Mouse (Mus musculus): ENCODE results near the gene Prdm4. TPM values are rescaled to one million over a fixed set of nuclear protein-coding genes. Genes with fewer than 3 reads are reported as not detected.

Prdm4 gene
- polyA plus RNA-seq, 1 experiment, result 48.5 TPM

DNA sequence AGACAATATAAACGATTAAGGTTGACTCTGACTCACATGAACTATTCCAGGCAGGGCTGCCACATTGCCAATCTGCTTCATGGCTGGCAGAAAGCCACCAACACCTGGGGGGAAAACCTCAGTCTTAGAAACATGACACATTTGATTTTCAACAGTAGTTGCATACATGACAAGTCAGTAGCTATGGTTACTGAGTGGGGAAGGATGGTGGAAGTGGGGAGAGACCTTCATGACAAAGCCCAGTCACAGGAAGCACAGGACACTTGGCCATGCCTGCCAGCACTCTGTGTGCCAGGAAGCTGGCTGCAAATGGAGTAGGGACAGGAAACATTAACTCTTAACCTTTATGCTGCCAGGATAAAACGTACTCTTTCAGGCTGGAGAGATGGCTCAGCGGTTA, 36.5 kb upstream of the Prdm4 start:
- H3K4me3 ChIP-seq (ENCODE audit: control insufficient read depth, low read depth, low read length), result no peak overlapping the region
- no peaks in the 10 kb centered on the region; the same call in 1 of the 2 replicates for H3K36me3 ChIP-seq (ENCODE audit: control insufficient read depth, insufficient read depth, low read length)
- no peaks in the 10 kb centered on the region for H3K4me1 ChIP-seq (ENCODE audit: control insufficient read depth, insufficient read depth, low read length)
- H3K27ac ChIP-seq (ENCODE audit: control insufficient read depth, insufficient read depth, low read depth, low read length), result no peak overlapping the region
- H3K27me3 ChIP-seq (ENCODE audit: control insufficient read depth, insufficient read depth, low read length), result no peaks in the 10 kb centered on the region
- no peak for TF ChIP-seq CTCF (IDR thresholded peaks at IDR 0.05; ENCODE audit: control insufficient read depth, insufficient read depth, insufficient replicate concordance, low read depth, low read length)
- no peak for TF ChIP-seq POLR2A (IDR thresholded peaks at IDR 0.05; ENCODE audit: control insufficient read depth, low read depth, low read length)

DNA sequence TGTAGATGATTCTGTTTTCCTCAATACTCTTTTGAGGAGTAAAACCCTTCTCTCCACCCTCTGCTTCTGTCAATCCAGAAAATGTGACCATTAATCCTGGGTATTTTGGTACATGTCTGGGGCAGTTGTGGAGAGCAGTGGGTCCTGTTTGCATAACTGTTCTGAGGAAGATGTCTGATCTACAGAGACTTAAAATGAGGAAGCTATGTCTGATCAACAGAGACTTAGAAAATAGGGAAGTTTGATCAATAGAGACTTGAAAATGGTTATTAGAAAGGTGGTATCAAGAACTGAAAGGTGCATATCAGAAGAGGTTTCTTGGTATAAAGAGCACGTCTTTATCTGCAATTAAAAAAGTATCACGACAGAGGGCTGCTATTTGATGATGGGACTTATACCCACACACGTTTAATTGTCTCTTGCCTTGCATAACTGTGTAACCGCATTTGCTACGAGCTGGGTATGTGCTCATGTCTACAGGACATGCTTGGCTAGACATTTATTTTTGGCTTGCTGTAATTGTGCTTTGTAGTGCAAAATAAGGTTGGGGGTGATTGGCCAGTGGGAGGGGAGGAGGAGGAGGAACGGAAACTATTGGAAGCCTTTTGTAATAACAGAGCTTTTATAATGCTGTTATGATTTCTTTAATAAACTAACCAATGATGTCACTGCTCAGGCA, 35.0 kb upstream of the Prdm4 start:
- H3K36me3 ChIP-seq (ENCODE audit: control insufficient read depth, insufficient read depth, low read length), result no peaks in the 10 kb centered on the region; the same call in 1 of the 2 replicates

DNA sequence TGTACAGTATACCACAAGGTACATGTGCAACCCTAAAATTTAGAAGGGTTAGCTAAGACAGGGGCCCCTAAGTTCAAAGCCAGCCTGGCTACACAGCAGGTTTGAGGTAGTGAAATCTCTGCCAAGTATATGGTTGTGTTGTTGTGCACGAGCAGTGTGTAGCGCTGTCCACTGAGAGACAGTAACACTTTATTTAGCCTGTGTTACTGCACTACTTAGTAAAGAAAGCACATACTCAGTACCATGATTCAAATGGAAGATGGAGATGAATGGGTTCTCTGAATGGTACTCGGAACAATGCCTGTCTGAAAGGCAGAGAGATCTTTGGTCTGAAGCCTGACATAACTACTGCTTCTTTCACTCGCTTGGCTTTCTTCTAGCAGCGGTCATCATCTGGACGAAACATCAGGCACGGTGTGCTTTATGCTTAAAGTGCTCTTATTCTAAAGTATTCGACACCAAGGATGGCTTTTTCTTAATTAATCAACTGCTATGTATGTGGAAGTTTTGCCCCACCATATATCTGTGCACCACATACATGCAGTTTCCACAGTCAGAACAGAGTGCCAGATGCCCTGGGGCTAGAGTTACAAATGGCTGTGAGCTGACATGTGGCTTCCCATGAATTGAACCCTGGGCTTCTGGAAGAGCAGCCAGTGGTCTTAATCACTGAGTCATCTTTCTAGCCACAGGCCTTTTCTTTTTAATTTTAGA, 31.7 kb upstream of the Prdm4 start:
- H3K4me3 ChIP-seq (ENCODE audit: control insufficient read depth, low read depth, low read length), result no peak overlapping the region
- H3K36me3 ChIP-seq (ENCODE audit: control insufficient read depth, insufficient read depth, low read length), result peaks cover 2% of the 10 kb centered on the region; the same call in 1 of the 2 replicates
- H3K27ac ChIP-seq (ENCODE audit: control insufficient read depth, insufficient read depth, low read depth, low read length), result no peak overlapping the region
- no peaks in the 10 kb centered on the region for H3K4me1 ChIP-seq (ENCODE audit: control insufficient read depth, insufficient read depth, low read length)
- H3K27me3 ChIP-seq (ENCODE audit: control insufficient read depth, insufficient read depth, low read length), result no peaks in the 10 kb centered on the region
- TF ChIP-seq CTCF (IDR thresholded peaks at IDR 0.05; ENCODE audit: control insufficient read depth, insufficient read depth, insufficient replicate concordance, low read depth, low read length), result no peak
- no peak for TF ChIP-seq POLR2A (IDR thresholded peaks at IDR 0.05; ENCODE audit: control insufficient read depth, low read depth, low read length)

More for the DNA sequence above, 35.0 kb upstream of the Prdm4 start:
- no peaks in the 10 kb centered on the region for H3K4me1 ChIP-seq (ENCODE audit: control insufficient read depth, insufficient read depth, low read length)
- H3K27ac ChIP-seq (ENCODE audit: control insufficient read depth, insufficient read depth, low read depth, low read length), result no peak overlapping the region
- TF ChIP-seq CTCF (IDR thresholded peaks at IDR 0.05; ENCODE audit: control insufficient read depth, insufficient read depth, insufficient replicate concordance, low read depth, low read length) (no peak), POLR2A (IDR thresholded peaks at IDR 0.05; ENCODE audit: control insufficient read depth, low read depth, low read length) (no peak)
- no peaks in the 10 kb centered on the region for H3K27me3 ChIP-seq (ENCODE audit: control insufficient read depth, insufficient read depth, low read length)
- no peak overlapping the region; the same call in 1 of the 2 replicates for H3K4me3 ChIP-seq (ENCODE audit: control insufficient read depth, low read depth, low read length)

DNA sequence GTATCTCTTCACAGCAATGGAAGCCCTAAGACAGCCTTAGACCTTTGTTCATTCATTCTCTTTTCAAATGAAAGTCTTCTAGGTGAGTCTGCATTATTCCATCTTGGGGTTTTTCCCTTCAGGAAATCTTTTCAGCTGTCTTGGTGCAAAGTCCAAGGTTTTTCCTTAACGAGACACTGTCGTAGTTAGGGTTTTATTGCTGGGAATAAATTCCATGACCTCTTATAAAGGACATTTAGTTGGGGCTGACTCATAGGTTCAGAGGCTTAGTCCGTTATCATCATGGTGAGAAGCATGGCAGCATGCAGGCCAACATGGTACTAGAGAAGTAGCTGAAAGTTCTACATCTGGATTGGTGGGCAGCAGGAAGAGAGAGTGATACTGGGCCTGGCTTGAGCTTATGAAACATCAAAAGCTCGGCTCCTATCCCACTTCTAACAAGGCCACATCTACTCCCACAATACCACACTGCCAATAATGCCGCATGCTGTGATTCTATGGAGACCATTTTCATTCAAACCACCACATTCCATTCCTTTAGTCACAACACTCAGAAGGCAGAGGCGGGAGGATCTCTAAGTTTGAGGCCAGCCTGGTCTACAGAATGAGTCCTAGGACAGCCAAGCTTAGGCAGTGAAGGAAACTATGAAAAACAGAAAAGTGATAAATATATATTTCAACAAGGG, 19.5 kb upstream of the Prdm4 start:
- peaks cover 2% of the 10 kb centered on the region; the same call in 1 of the 2 replicates for H3K36me3 ChIP-seq (ENCODE audit: control insufficient read depth, insufficient read depth, low read length)
- no peaks in the 10 kb centered on the region for H3K4me1 ChIP-seq (ENCODE audit: control insufficient read depth, insufficient read depth, low read length)
- no peak overlapping the region for H3K4me3 ChIP-seq (ENCODE audit: control insufficient read depth, low read depth, low read length)
- TF ChIP-seq POLR2A (IDR thresholded peaks at IDR 0.05; ENCODE audit: control insufficient read depth, low read depth, low read length), result no peak
- no peak for TF ChIP-seq CTCF (IDR thresholded peaks at IDR 0.05; ENCODE audit: control insufficient read depth, insufficient read depth, insufficient replicate concordance, low read depth, low read length)
- H3K27ac ChIP-seq (ENCODE audit: control insufficient read depth, insufficient read depth, low read depth, low read length), result no peak overlapping the region
- no peaks in the 10 kb centered on the region for H3K27me3 ChIP-seq (ENCODE audit: control insufficient read depth, insufficient read depth, low read length)

DNA sequence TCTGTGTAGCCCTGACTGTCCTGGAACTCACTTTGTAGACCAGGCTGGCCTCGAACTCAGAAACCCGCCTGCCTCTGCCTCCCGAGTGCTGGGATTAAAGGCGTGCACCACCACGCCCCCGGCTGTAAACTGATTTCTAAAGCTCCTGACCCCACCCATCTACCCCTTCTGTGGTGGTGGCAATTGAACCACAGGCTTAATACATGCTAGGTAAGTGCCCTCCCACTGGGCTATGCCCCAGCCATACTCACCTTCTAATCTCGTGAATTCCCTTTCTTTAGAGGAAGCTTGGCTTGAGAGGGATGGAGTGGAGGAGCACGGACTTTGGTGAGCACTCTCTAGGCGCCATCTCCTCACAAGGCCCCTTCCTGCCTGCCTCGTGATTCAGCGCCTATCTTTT, 13.0 kb upstream of the Prdm4 start:
- Histone ChIP-seq H3K27ac (ENCODE audit: control insufficient read depth, insufficient read depth, low read depth, low read length) (no peak overlapping the region), H3K36me3 (ENCODE audit: control insufficient read depth, insufficient read depth, low read length) (no peaks in the 10 kb centered on the region), H3K27me3 (ENCODE audit: control insufficient read depth, insufficient read depth, low read length) (no peaks in the 10 kb centered on the region), H3K4me1 (ENCODE audit: control insufficient read depth, insufficient read depth, low read length) (peaks cover 5% of the 10 kb centered on the region), H3K4me3 (ENCODE audit: control insufficient read depth, low read depth, low read length) (no peak overlapping the region)
- TF ChIP-seq POLR2A (IDR thresholded peaks at IDR 0.05; ENCODE audit: control insufficient read depth, low read depth, low read length) (no peak), CTCF (IDR thresholded peaks at IDR 0.05; ENCODE audit: control insufficient read depth, insufficient read depth, insufficient replicate concordance, low read depth, low read length) (no peak)

DNA sequence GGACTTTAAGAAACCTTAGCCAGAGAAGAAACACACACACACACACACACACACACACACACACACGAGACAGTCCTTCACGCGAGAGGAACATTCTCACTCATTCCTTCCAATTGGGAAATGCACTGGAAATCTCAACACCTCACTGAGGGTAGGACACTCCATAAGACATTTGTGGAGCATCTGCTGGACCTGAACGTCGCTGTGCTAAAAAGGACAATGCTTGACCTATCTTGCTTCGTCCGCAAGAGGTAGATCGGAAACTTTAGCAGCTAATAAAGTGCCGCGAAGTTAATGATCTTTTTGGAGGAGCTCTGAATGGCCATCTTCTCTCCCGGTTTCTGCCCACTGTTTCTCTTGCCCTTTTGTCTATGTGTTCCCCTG, 12.3 kb upstream of the Prdm4 start:
- TF ChIP-seq CTCF (IDR thresholded peaks at IDR 0.05; ENCODE audit: control insufficient read depth, insufficient read depth, insufficient replicate concordance, low read depth, low read length), result no peak
- no peak for TF ChIP-seq POLR2A (IDR thresholded peaks at IDR 0.05; ENCODE audit: control insufficient read depth, low read depth, low read length)
- Histone ChIP-seq H3K27me3 (ENCODE audit: control insufficient read depth, insufficient read depth, low read length) (no peaks in the 10 kb centered on the region), H3K4me3 (ENCODE audit: control insufficient read depth, low read depth, low read length) (no peak overlapping the region), H3K36me3 (ENCODE audit: control insufficient read depth, insufficient read depth, low read length) (no peaks in the 10 kb centered on the region), H3K27ac (ENCODE audit: control insufficient read depth, insufficient read depth, low read depth, low read length) (no peak overlapping the region), H3K4me1 (ENCODE audit: control insufficient read depth, insufficient read depth, low read length) (peaks cover 5% of the 10 kb centered on the region)
